Mouse (Mus musculus): ENCODE measurements around the gene Hephl1. TPM values are rescaled to one million over a fixed set of nuclear protein-coding genes. Genes with fewer than 3 reads are reported as not detected.
"Not testable (repeated sequence)": the region's sequence is repeated elsewhere in the genome, so short reads cannot be mapped to it uniquely, and the experiment has no call there.

Gene Hephl1
- not detected for polyA plus RNA-seq (2017; shearing (Covaris generic))

- no peak for ATAC-seq
These were observed at the start of gene Hephl1 for GRCm38 (mm10) chr9:15112008-15112407. Hephl1 (minus strand) TSS chr9:15112108.

- no peak for ATAC-seq
These were observed 37.5 kb upstream of the Hephl1 start for GRCm38 (mm10) chr9:15149246-15149926.

GRCm38 (mm10) chr9:15140546-15140945, 28.6 kb upstream of the Hephl1 start:
- ATAC-seq, result no peak

GRCm38 (mm10) chr9:15125897-15126296, 14.0 kb upstream of the Hephl1 start:
- no peak for ATAC-seq

- no peak for ATAC-seq
These were observed 10.5 kb upstream of the Hephl1 start for GRCm38 (mm10) chr9:15122431-15122830.

GRCm38 (mm10) chr9:15120841-15121358, 9.0 kb upstream of the Hephl1 start:
- ATAC-seq, result no peak

- ATAC-seq, result no peak
These were observed 8.3 kb upstream of the Hephl1 start for GRCm38 (mm10) chr9:15120209-15120608.

GRCm38 (mm10) chr9:15119515-15119914, 7.6 kb upstream of the Hephl1 start:
- ATAC-seq, result no peak

GRCm38 (mm10) chr9:15116165-15116564, 4.3 kb upstream of the Hephl1 start:
- no peak for ATAC-seq

- ATAC-seq, result no peak
These were observed 2.2 kb upstream of the Hephl1 start for GRCm38 (mm10) chr9:15114102-15114501.

- no peak for ATAC-seq
These were observed 3.8 kb downstream of the Hephl1 start for GRCm38 (mm10) chr9:15108101-15108500.

- no peak for ATAC-seq
These were observed 6.8 kb downstream of the Hephl1 start for GRCm38 (mm10) chr9:15105136-15105535.

- peak; percentile 72 for ATAC-seq
These were observed 8.2 kb downstream of the Hephl1 start for GRCm38 (mm10) chr9:15103579-15104300.

GRCm38 (mm10) chr9:15101531-15102161, 10.3 kb downstream of the Hephl1 start:
- no peak for ATAC-seq

GRCm38 (mm10) chr9:15098421-15098820, 13.5 kb downstream of the Hephl1 start:
- not testable (repeated sequence) for ATAC-seq

GRCm38 (mm10) chr9:15097172-15097571, 14.7 kb downstream of the Hephl1 start:
- no peak for ATAC-seq

- ATAC-seq, result no peak
These were observed 15.7 kb downstream of the Hephl1 start for GRCm38 (mm10) chr9:15096161-15096560.

GRCm38 (mm10) chr9:15095206-15095605, 16.7 kb downstream of the Hephl1 start:
- ATAC-seq, result no peak

- no peak for ATAC-seq
These were observed 43.1 kb downstream of the Hephl1 start for GRCm38 (mm10) chr9:15068686-15069295.

- ATAC-seq, result no peak
These were observed 43.8 kb downstream of the Hephl1 start for GRCm38 (mm10) chr9:15067995-15068685.

GRCm38 (mm10) chr9:15064176-15064575, 47.7 kb downstream of the Hephl1 start:
- ATAC-seq, result peak; percentile 70

- ATAC-seq, result no peak
These were observed 51.1 kb downstream of the Hephl1 start for GRCm38 (mm10) chr9:15060847-15061246.

All from inflammation-experienced regulatory T-cells, adult 6 months (primary cell).